Mouse (Mus musculus): ENCODE results near the gene Gm10803.

The Gm10803 gene

GRCm38 (mm10) chr2:93592164-93592790, 31.9 kb downstream of the Gm10803 start:
- DNase-seq (ENCODE audit: low spot score in 2 of 2) = no peak

- DNase-seq (ENCODE audit: low spot score in 2 of 2) = no peak
These were observed 32.8 kb downstream of the Gm10803 start for GRCm38 (mm10) chr2:93593121-93593520.

- no peak for DNase-seq (ENCODE audit: low spot score in 2 of 2)
These were observed 36.8 kb downstream of the Gm10803 start for GRCm38 (mm10) chr2:93597145-93597544.

- DNase-seq (ENCODE audit: low spot score in 2 of 2) = no peak
These were observed 39.4 kb downstream of the Gm10803 start for GRCm38 (mm10) chr2:93599731-93600130.

- peak in 1 of 2 experiments; percentile 41 for DNase-seq (ENCODE audit: low spot score in 2 of 2)
These were observed 44.4 kb downstream of the Gm10803 start for GRCm38 (mm10) chr2:93604601-93605285.

- DNase-seq (ENCODE audit: low spot score in 2 of 2) = no peak
These were observed 48.4 kb downstream of the Gm10803 start for GRCm38 (mm10) chr2:93608800-93609199.

GRCm38 (mm10) chr2:93613020-93613419, 52.7 kb downstream of the Gm10803 start:
- no peak for DNase-seq (ENCODE audit: low spot score in 2 of 2)
